In the genomic region with DNA sequence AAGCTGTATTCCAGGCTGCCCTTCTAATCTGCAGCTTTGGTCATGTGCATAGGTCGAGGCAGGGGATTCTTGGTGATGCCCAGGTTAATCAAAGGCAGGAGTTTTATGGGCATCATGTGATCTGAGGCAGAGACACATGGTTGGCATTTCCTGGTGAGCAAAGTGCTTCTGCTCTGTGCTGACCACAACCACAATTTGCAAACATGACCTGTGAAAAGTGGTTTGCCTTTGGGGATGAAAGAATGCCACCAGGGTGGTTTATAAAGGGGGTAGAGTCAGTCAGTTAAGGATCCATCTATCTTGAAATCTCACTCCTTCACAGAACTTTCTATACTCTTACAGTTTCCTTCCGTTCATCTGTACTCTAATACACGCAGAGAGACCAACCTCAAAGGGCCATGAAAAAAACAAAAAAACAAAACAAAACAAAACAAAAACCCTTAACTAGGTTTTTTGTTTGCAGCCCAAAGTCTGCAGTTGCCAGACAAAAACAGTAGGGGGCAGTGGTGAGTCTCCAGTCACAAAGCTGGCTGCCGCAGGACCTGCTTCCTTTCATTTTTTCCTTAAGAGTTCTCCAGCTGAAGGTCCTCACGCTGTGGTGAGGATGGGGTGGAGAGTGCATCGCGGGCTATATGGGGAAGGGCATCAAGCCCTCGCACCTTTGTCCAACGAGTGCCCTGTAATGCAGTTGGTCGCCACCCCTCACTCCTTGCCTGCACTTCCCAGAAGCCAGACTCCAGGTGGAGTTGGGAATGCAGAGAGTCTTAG, we compare ENCODE assay signal across 9 mouse cellular contexts. TPM values are rescaled to one million over a fixed set of nuclear protein-coding genes. Genes with fewer than 3 reads are reported as not detected.
A peak's percentile ranks its signal among the peaks of the same experiment; 100 is the strongest.
DNase-seq lines count a peak whose midpoint lies in the region; ATAC-seq and TF ChIP-seq lines count a peak whose summit lies in the region.
"Had no signal": no experiment of that assay in that cellular context is flagged by ENCODE, and none has a peak within 500 bp of the region (broad histone marks: within the 10 kb centered on the region; RNA-seq: fewer than 3 reads in every experiment).

No protein-coding gene starts in this region.

- intact Hi-C loops in left cerebral cortex, postnatal 10 days (cut with DNase I) = loop anchor here (5.0 to 10.0 kb wide), 2 partner anchors 150 to 307 kb away; a partner anchor contains a TSS

- H3K4me2 ChIP-seq in CH12.LX (ENCODE audit: insufficient read depth, low read depth, poor library complexity, severe bottlenecking) = no peak overlapping the region
- peak overlapping the region; percentile 35 for H3K4me2 ChIP-seq in heart, embryonic 15.5 days
- no peak overlapping the region for H3K4me2 ChIP-seq in midbrain, embryonic 13.5 days (replicated peaks)
- H3K4me2 ChIP-seq: liver, embryonic 15.5 days had no signal

- dilution Hi-C loops in CH12.LX (cut with MboI; ENCODE audit: extremely low pct_ligation_motif_present, extremely low pct_unique_long_range_greater_than_20kb, low sequenced_read_pairs) = no loop called here

- no peak overlapping the region for H3K4me3 ChIP-seq in CH12.LX (replicated peaks in 1 of 3; ENCODE audit: low read depth in 2 of 3, low read length in 2 of 3, poor library complexity in 1 of 3)
- 0 out of 2 replicates have a peak overlapping the region, but pooled peaks have one; percentile 7 for H3K4me3 ChIP-seq in heart, embryonic 15.5 days
- H3K4me3 ChIP-seq in midbrain, embryonic 13.5 days (replicated peaks) = no peak overlapping the region
- H3K4me3 ChIP-seq: liver, embryonic 15.5 days had no signal

- peaks cover 0 to 3% of the 10 kb centered on the region in 2 experiments for H3K36me3 ChIP-seq in CH12.LX (replicated peaks in 1 of 2; ENCODE audit: control insufficient read depth in 1 of 2, insufficient read depth in 1 of 2, low read length in 1 of 2)
- no peaks in the 10 kb centered on the region for H3K36me3 ChIP-seq in heart, embryonic 15.5 days
- H3K36me3 ChIP-seq in midbrain, embryonic 13.5 days = no peaks in the 10 kb centered on the region
- H3K36me3 ChIP-seq: liver, embryonic 15.5 days had no signal

- peak; percentile 34 for DNase-seq in gastrocnemius, postnatal 10 days
- no peak for DNase-seq in gastrocnemius, postnatal 25 days
- no peak for DNase-seq in CH12.LX (ENCODE audit: extremely low read depth)
- DNase-seq in cerebellum, postnatal 14 days = peak; percentile 68 to 75
- peak; percentile 23 to 50 for DNase-seq in left cerebral cortex, postnatal 10 days (ENCODE audit: extremely low spot score in 1 of 2, low spot score in 2 of 2)
- DNase-seq in thymus, postnatal 0 days (ENCODE audit: low spot score) = peak; percentile 48

- no peak for TF ChIP-seq EP300 in CH12.LX (IDR thresholded peaks at IDR 0.05; ENCODE audit: low read length)

- WGBS in heart, embryonic 15.5 days = 33% methylated on average over 10 of the region's 10 CpGs
- 34% methylated on average over 10 of the region's 10 CpGs for WGBS in midbrain, embryonic 13.5 days

- no peak overlapping the region for H3K9ac ChIP-seq in CH12.LX (ENCODE audit: insufficient read depth, low read depth)
- no peak overlapping the region for H3K9ac ChIP-seq in heart, embryonic 15.5 days
- H3K9ac ChIP-seq in midbrain, embryonic 13.5 days (replicated peaks) = no peak overlapping the region
- H3K9ac ChIP-seq: liver, embryonic 15.5 days had no signal

- H3K27ac ChIP-seq in CH12.LX (ENCODE audit: insufficient read depth, low read depth) = no peak overlapping the region
- no peak overlapping the region for H3K27ac ChIP-seq in heart, embryonic 15.5 days
- no peak overlapping the region for H3K27ac ChIP-seq in midbrain, embryonic 13.5 days
- H3K27ac ChIP-seq: liver, embryonic 15.5 days had no signal

- in situ Hi-C loops in CH12.LX (cut with MboI; ENCODE audit: low pct_ligation_motif_present, low pct_unique_long_range_greater_than_20kb, low sequenced_read_pairs) = no loop called here

- no peak for ATAC-seq in heart, embryonic 15.5 days (replicated peaks; ENCODE audit: insufficient number of reproducible peaks, insufficient read depth, low FRiP score, low read depth)
- peak; percentile 40; the same call in 1 of the 2 replicates for ATAC-seq in midbrain, embryonic 13.5 days

- TF ChIP-seq POLR2A in CH12.LX (IDR thresholded peaks at IDR 0.05; ENCODE audit: low read depth, low read length) = no peak

- TF ChIP-seq CTCF in CH12.LX (conservative IDR thresholded peaks at IDR 0.05 in 1 of 2, IDR thresholded peaks at IDR 0.05 in 1 of 2; ENCODE audit: low read depth in 2 of 2, low read length in 2 of 2) = peak; percentile 68 to 75

- H3K9me3 ChIP-seq in CH12.LX (replicated peaks; ENCODE audit: low read length) = peaks cover 1% of the 10 kb centered on the region
- H3K9me3 ChIP-seq in heart, embryonic 15.5 days (replicated peaks) = no peaks in the 10 kb centered on the region
- H3K9me3 ChIP-seq in midbrain, embryonic 13.5 days = no peaks in the 10 kb centered on the region
- H3K9me3 ChIP-seq: liver, embryonic 15.5 days had no signal

- no peaks in the 10 kb centered on the region for H3K27me3 ChIP-seq in CH12.LX (replicated peaks)
- no peaks in the 10 kb centered on the region for H3K27me3 ChIP-seq in heart, embryonic 15.5 days
- H3K27me3 ChIP-seq in midbrain, embryonic 13.5 days = no peaks in the 10 kb centered on the region
- H3K27me3 ChIP-seq: liver, embryonic 15.5 days had no signal

- peaks cover 6 to 13% of the 10 kb centered on the region in 2 experiments; a peak in 3 of 4 replicates for H3K4me1 ChIP-seq in CH12.LX (ENCODE audit: control insufficient read depth in 1 of 2, insufficient read depth in 2 of 2)
- peaks cover 3% of the 10 kb centered on the region for H3K4me1 ChIP-seq in heart, embryonic 15.5 days (replicated peaks)
- peaks cover 8% of the 10 kb centered on the region for H3K4me1 ChIP-seq in midbrain, embryonic 13.5 days (replicated peaks)
- H3K4me1 ChIP-seq: liver, embryonic 15.5 days had no signal

- H3K79me2 ChIP-seq in CH12.LX (replicated peaks; ENCODE audit: control insufficient read depth, extremely low read depth, insufficient read depth, poor library complexity, severe bottlenecking) = no peaks in the 10 kb centered on the region

- TF ChIP-seq RAD21 in CH12.LX (IDR thresholded peaks at IDR 0.05; ENCODE audit: low read depth, low read length) = peak; percentile 39

TF ChIP-seq in CH12.LX, 34 proteins besides CTCF, POLR2A, EP300 and RAD21:
- no peak for TF ChIP-seq MAX (IDR thresholded peaks at IDR 0.05; ENCODE audit: low read length)
- no peak for TF ChIP-seq MAZ (IDR thresholded peaks at IDR 0.05; ENCODE audit: low read depth, low read length)
- peak; percentile 33 for TF ChIP-seq SMC3 (IDR thresholded peaks at IDR 0.05; ENCODE audit: low read depth, low read length)
- no peak for TF ChIP-seq ZKSCAN1 (IDR thresholded peaks at IDR 0.05; ENCODE audit: borderline replicate concordance, low read depth, low read length)

RNA-seq across cellular contexts. Expression of a gene that starts 56.3 kb away (rescaled TPM):
- 1 to 10 TPM; 1.5 to 1.7 TPM for total RNA-seq in gastrocnemius, postnatal 10 days (2021)
- total RNA-seq in gastrocnemius, postnatal 25 days (2021) = under 1 TPM; 0.43 to 0.49 TPM
- total RNA-seq in CH12.LX (2012; rRNA removed) (1.2 and 1.4 TPM in 2 replicates), CH12.LX (2014; rRNA removed) (0.53 and 1.5 TPM in 2 replicates)
- 1.6 and 1.8 TPM in 2 replicates for polyA plus RNA-seq in CH12.LX (2012; ENCODE audit: insufficient read length, low read depth)
- polyA plus RNA-seq in heart, embryonic 15.5 days (2015; fragmentation: Nextera tagmentation; extraction: Ambion mirVana) = 1.1 and 1.3 TPM in 2 replicates
- total RNA-seq in left cerebral cortex, postnatal 10 days (2021) = 1 to 10 TPM; 1.4 to 2.7 TPM
- 0.24 and 0.53 TPM in 2 replicates for polyA plus RNA-seq in midbrain, embryonic 13.5 days (2015; fragmentation: Nextera tagmentation; extraction: Ambion mirVana)
- polyA plus RNA-seq in thymus, postnatal 0 days (2015; fragmentation: Nextera tagmentation; extraction: Ambion mirVana) = 2.0 and 2.7 TPM in 2 replicates

Comparison
In these comparisons a context has a peak if more than half of its experiments do, and no peak if none do; other contexts are left out.
1. DNase-seq: peak in gastrocnemius, postnatal 10 days (single experiment), cerebellum, postnatal 14 days (2 of 2), left cerebral cortex, postnatal 10 days (2 of 2) and thymus, postnatal 0 days (single experiment); none in gastrocnemius, postnatal 25 days (single experiment) and CH12.LX (single experiment).